In the genomic region with DNA sequence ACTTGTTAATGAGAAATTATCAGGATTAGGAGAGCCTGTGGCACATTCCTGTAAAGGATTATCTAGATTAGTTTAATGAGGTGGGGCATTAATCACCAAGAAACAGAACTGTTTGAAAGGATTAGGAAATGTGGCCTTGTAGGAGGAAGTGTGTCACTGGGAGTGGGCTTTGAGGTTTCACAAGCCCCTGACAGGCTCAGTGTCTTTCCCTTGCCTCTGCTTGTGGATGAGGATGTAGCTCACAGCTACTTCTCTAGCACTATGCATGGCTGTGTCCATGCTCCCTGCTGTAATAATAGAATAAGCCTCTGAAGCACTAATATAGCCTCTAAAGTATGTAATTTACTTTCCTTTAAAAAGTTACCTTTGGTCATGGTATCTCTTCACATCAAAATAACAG, we compare ENCODE assay signal across 29 mouse cellular contexts. TPM values are rescaled to one million over a fixed set of nuclear protein-coding genes. Genes with fewer than 3 reads are reported as not detected.
DNase-seq lines count a peak whose midpoint lies in the region; ATAC-seq lines count a peak whose summit lies in the region.
"Had no signal": no experiment of that assay in that cellular context is flagged by ENCODE, and none has a peak within 500 bp of the region (broad histone marks: within the 10 kb centered on the region; RNA-seq: fewer than 3 reads in every experiment).

No protein-coding gene starts in this region.

- no peak overlapping the region for H3K27ac ChIP-seq in hindbrain, embryonic 13.5 days
- H3K27ac ChIP-seq: embryonic facial prominence, embryonic 13.5 days; embryonic facial prominence, embryonic 15.5 days; forebrain, embryonic 13.5 days; forebrain, embryonic 15.5 days had no signal

- peak; percentile 72 for ATAC-seq in common myeloid progenitor, adult 5-6 weeks (replicated peaks; ENCODE audit: low read depth, poor library complexity, severe bottlenecking)
- peak; percentile 98 for ATAC-seq in granulocyte monocyte progenitor cell, adult 5-6 weeks (replicated peaks; ENCODE audit: poor library complexity, severe bottlenecking)
- ATAC-seq in megakaryocyte progenitor cell, adult 5-6 weeks (replicated peaks; ENCODE audit: poor library complexity): peak; percentile 92
- ATAC-seq in hindbrain, embryonic 13.5 days (ENCODE audit: low FRiP score): no peak
- ATAC-seq: activated CD4-positive, CD25-positive, alpha-beta regulatory T cell, adult 4 months; CD4-positive, CD25-positive, alpha-beta regulatory T cell, adult 4 months; forebrain, embryonic 13.5 days; forebrain, embryonic 15.5 days; forebrain, postnatal 0 days; Patski had no signal

- H3K4me2 ChIP-seq in hindbrain, embryonic 13.5 days: no peak overlapping the region
- H3K4me2 ChIP-seq: embryonic facial prominence, embryonic 13.5 days; embryonic facial prominence, embryonic 15.5 days; forebrain, embryonic 13.5 days; forebrain, embryonic 15.5 days had no signal

- no peak overlapping the region for H3K4me3 ChIP-seq in hindbrain, embryonic 13.5 days
- H3K4me3 ChIP-seq: embryonic facial prominence, embryonic 13.5 days; embryonic facial prominence, embryonic 15.5 days; erythroblast, embryonic 14.5 days; forebrain, embryonic 13.5 days; forebrain, embryonic 15.5 days had no signal

- no peaks in the 10 kb centered on the region for H3K4me1 ChIP-seq in hindbrain, embryonic 13.5 days (replicated peaks)
- H3K4me1 ChIP-seq: embryonic facial prominence, embryonic 13.5 days; embryonic facial prominence, embryonic 15.5 days; forebrain, embryonic 13.5 days; forebrain, embryonic 15.5 days had no signal

- no peaks in the 10 kb centered on the region for H3K27me3 ChIP-seq in hindbrain, embryonic 13.5 days
- H3K27me3 ChIP-seq: CH12.LX; embryonic facial prominence, embryonic 13.5 days; embryonic facial prominence, embryonic 15.5 days; forebrain, embryonic 13.5 days; forebrain, embryonic 15.5 days; Patski had no signal

- H3K36me3 ChIP-seq in hindbrain, embryonic 13.5 days: peaks cover 25% of the 10 kb centered on the region

- DNase-seq in retina, postnatal 1 day: peak; percentile 68
- no peak for DNase-seq in kidney, postnatal 25 days
- no peak for DNase-seq in yolk sac, embryonic 10.5 days (ENCODE audit: low spot score)
- DNase-seq in gastrocnemius, adult 8-10 months (ENCODE audit: low spot score in 2 of 2): no peak
- DNase-seq: adrenal gland, adult 8-10 months; adrenal gland, postnatal 14 days; adrenal gland, postnatal 36 days; B cell, adult 2 months; cerebellum, adult 11-12 months; cerebellum, adult 2 months; cerebellum, adult 9-10 months; cerebellum, postnatal 10 days; cerebellum, postnatal 25 days; embryo, embryonic 11 days; forebrain, postnatal 0 days had no signal

- H3K9me3 ChIP-seq in hindbrain, embryonic 13.5 days: no peaks in the 10 kb centered on the region
- H3K9me3 ChIP-seq: embryonic facial prominence, embryonic 13.5 days; embryonic facial prominence, embryonic 15.5 days; forebrain, embryonic 13.5 days; forebrain, embryonic 15.5 days; G1E had no signal

- H3K9ac ChIP-seq in hindbrain, embryonic 13.5 days: no peak overlapping the region
- H3K9ac ChIP-seq: embryonic facial prominence, embryonic 13.5 days; embryonic facial prominence, embryonic 15.5 days; forebrain, embryonic 13.5 days; forebrain, embryonic 15.5 days; forebrain, postnatal 0 days had no signal

RNA-seq across cellular contexts. Expression of a gene that starts 33.5 kb away (rescaled TPM):
- total RNA-seq in common myeloid progenitor, adult 5-6 weeks (2017): 24.5 and 28.1 TPM in 2 replicates
- total RNA-seq in granulocyte monocyte progenitor cell, adult 5-6 weeks (2014; fragmentation: Nextera tagmentation): 22.6 and 31.4 TPM in 2 replicates
- total RNA-seq in granulocyte monocyte progenitor cell, adult 5-6 weeks (2017): 22.3 and 25.1 TPM in 2 replicates
- total RNA-seq in megakaryocyte progenitor cell, adult 5-6 weeks (2015): 28.6 and 30.9 TPM in 2 replicates
- total RNA-seq in megakaryocyte progenitor cell, adult 5-6 weeks (2017): 13.5 and 20.8 TPM in 2 replicates
- 37.2 and 40.5 TPM in 2 replicates for polyA plus RNA-seq in hindbrain, embryonic 13.5 days (2015; fragmentation: Nextera tagmentation; extraction: Ambion mirVana)
- total RNA-seq in gastrocnemius, adult 8-10 months (2022): 10 to 100 TPM; 39.0 to 46.3 (median 39.9) TPM

RNA-seq across cellular contexts. Expression of a gene that starts 34.2 kb away (rescaled TPM):
- total RNA-seq in common myeloid progenitor, adult 5-6 weeks (2017): 203 and 226 TPM in 2 replicates
- total RNA-seq in granulocyte monocyte progenitor cell, adult 5-6 weeks (2014; fragmentation: Nextera tagmentation): 82.1 and 98.6 TPM in 2 replicates
- total RNA-seq in granulocyte monocyte progenitor cell, adult 5-6 weeks (2017): 128 and 143 TPM in 2 replicates
- total RNA-seq in megakaryocyte progenitor cell, adult 5-6 weeks (2015): 88.0 and 110 TPM in 2 replicates
- total RNA-seq in megakaryocyte progenitor cell, adult 5-6 weeks (2017): 143 and 165 TPM in 2 replicates
- polyA plus RNA-seq in hindbrain, embryonic 13.5 days (2015; fragmentation: Nextera tagmentation; extraction: Ambion mirVana): 97.6 and 104 TPM in 2 replicates
- total RNA-seq in gastrocnemius, adult 8-10 months (2022): 10 to 100 TPM; 19.2 to 30.0 (median 22.7) TPM
